Mouse (Mus musculus): Measurements from ENCODE around the gene Stxbp5l.
"Not testable (repeated sequence)": the region's sequence is repeated elsewhere in the genome, so short reads cannot be mapped to it uniquely, and the experiment has no call there.

Stxbp5l gene

DNA sequence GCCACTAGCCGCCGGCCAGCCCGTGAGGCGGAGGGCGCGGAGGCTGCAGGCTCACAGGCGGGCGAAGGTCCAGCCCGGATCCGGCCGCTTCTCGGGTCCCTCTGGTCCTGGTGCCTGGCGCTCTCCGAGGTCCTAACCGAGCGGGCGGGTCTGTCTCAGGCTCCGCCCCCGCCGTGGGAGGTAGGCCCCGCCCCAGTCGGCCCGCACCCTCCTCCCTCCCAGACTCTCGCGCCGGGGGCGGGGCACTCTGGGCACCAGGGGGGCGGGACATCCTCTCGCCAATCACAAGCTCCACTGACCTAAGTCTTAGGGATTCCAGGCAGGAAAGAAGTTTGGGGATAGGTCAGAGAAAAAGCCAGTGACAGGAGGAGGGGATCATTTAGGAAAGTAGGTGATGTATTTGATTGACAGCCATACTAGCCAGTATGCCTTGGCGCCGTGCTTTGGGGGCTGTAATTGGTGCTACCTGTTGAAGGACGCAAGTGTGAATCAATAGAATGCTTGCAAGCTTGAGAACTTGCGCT, at the start of gene Stxbp5l:
Gene Stxbp5l, minus strand, starts transcription at position 142 of the 524 bp plus-strand sequence.
- DNase-seq, result peak; percentile 93

GRCm38 (mm10) chr16:37433418-37434204, 48.8 kb upstream of the Stxbp5l start:
- DNase-seq, result peak; percentile 37

- DNase-seq, result no peak
Measured at GRCm38 (mm10) chr16:37425434-37425833, 40.7 kb upstream of the Stxbp5l start.

DNA sequence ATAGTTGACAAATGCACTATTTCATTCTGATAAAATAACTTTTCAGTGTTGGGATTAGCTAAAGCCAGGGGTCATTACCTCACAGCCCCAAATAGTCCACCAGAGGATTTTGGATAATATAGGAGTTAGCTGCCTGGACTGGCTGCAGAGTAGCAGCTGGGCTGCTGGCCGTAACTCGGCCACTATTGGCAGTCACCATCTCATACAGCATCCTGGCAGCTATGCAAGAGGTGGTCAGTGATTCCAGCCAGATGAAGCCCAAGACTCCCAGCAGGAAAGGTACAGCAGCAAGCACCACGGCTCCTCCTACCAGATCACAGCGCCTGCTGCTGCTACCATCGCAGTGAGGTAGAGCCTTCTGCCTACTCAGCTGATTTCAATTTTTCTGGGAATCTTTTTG, 38.1 kb upstream of the Stxbp5l start:
- DNase-seq, result no peak

- no peak for DNase-seq
Measured at GRCm38 (mm10) chr16:37421851-37422250, 37.1 kb upstream of the Stxbp5l start.

GRCm38 (mm10) chr16:37420512-37420911, 35.8 kb upstream of the Stxbp5l start:
- DNase-seq, result no peak

- DNase-seq, result no peak
Measured at GRCm38 (mm10) chr16:37405536-37405935, 20.8 kb upstream of the Stxbp5l start.

GRCm38 (mm10) chr16:37404922-37405321, 20.2 kb upstream of the Stxbp5l start:
- DNase-seq, result no peak

GRCm38 (mm10) chr16:37389964-37390363, 5.2 kb upstream of the Stxbp5l start:
- no peak for DNase-seq

DNA sequence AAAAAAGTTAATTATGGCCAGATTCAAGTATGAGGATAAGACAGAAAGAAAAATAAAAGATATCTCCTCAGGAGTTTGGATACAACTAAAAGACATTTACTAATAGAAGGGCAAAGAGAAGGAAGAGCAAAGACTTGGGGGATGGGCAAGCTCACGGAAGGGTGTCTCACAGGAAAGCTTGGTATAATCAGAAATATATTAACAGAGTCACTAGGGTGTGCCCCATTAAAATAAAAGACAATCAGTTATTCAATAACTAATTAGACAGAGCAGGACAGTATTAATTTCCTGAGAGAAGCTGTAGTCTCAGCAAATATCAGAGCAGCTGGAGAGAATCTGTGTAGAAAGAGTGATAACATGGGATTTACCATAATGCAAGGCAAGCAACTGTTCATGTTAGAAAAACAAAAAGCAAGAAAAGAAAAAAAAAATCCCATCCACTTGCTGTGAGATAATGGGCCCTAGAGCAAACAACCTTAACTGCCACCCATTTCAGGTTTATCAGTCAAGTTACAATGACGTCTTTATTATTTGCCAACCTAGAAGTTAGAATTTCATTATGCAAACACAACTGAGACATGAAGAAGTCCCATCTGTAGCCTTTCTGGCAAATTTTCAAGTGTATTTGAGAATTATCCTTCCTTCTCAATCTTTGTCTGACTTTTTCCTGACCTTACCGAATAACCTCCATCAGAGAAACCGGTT, 4.6 kb upstream of the Stxbp5l start:
- DNase-seq, result no peak

GRCm38 (mm10) chr16:37384369-37384768, 393 bp downstream of the Stxbp5l start:
- DNase-seq, result peak; percentile 65

- no peak for DNase-seq
Measured at GRCm38 (mm10) chr16:37383426-37383825, 1.3 kb downstream of the Stxbp5l start.

DNA sequence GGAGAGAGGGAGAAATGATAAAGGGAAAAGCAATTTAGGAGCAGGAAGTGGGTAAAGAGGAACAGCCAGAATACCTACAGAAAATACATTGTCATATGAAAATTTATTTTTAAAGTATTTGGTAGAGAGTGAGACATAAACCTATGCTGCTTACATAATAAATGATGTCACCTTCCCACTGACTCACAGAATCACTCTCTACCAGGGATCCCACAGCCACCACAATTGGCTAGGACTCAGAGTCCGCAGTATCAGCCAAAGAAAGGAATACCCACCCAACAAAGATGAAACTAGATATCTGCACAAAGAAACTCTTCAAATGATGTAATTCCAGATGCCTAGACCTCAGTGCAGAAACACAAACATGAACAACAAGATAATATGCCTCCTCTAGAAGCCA, 12.0 kb downstream of the Stxbp5l start:
- DNase-seq, result no peak

GRCm38 (mm10) chr16:37367426-37367825, 17.3 kb downstream of the Stxbp5l start:
- no peak for DNase-seq

GRCm38 (mm10) chr16:37363958-37364357, 20.8 kb downstream of the Stxbp5l start:
- DNase-seq, result no peak

DNA sequence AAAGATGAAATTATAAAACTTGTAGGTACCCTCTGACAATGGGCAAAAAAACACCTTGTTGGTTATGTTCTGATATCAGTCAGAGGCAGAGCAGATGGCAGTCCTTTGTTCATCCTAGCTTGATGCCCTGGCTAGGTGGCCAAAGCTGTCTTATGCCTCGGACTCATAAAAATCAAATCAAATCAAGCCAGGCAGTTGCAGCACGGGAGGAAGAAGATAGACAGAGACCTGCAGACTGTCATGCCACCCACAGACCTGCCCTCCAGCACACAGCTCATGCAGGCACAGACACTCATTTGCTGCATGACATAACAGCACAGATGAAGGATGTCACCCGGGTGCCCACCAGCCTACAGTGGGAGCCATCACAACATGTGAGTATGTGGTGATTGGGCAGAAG, 29.1 kb downstream of the Stxbp5l start:
- no peak for DNase-seq

DNA sequence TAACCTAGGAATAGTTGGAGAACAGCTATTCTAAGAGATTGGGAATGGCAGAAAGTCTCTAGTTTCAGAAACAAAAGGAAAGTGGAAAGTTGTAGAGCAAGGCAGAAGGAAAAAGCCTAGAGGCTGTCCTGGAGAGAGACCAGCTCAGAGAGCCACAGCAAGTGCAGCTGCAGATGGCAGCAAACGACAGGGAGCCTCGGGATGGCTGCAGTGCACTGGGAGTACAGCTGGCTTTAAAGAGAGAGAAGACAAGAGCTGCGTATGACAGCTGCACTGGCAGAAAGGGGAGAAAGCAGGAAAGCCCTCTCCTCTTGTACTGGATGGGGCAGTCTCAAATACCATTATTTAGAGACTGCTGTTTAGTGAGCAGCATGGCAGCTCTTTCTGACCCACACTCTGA, 37.7 kb downstream of the Stxbp5l start:
- DNase-seq, result peak; percentile 25

- no peak for DNase-seq
Measured at GRCm38 (mm10) chr16:37344960-37345359, 39.8 kb downstream of the Stxbp5l start.

DNA sequence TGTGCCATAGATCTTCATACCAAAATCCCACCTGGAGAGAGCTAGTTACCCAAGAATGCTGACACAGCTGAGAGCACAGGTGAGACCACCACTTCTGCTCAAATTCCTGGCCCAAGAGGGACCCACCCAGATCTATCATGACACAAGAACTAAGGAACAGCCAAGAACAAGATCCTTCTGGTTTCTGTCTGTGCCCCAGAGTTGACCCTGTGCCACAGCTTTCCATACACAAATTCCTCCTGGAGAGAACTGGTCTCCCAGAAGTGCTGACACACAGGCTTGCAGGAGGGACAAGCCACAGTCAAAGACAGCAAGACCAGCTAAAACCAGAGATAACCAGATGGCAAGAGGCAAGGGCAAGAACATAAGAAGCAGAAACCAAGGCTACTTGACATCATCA, 43.3 kb downstream of the Stxbp5l start:
- DNase-seq, result not testable (repeated sequence)

DNA sequence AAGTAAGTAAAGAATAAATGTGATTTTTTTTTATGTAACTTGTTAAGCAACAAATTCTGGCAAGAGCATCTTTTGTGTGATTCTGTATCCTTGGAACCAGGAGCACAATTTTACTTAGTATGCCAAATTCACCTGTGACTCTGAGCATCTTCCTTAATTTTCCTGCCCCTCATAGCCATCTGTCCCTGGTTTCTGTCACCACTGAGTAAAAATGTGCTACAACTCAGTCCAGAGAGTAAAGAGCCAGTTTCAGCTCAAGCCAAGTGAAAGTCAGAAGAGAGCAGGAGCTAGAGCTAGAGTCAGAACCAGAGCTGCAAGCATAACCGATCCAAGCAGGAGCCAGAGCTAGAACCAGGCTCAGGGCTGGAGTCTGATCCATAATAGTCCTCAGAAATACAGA, 46.6 kb downstream of the Stxbp5l start:
- no peak for DNase-seq

DNA sequence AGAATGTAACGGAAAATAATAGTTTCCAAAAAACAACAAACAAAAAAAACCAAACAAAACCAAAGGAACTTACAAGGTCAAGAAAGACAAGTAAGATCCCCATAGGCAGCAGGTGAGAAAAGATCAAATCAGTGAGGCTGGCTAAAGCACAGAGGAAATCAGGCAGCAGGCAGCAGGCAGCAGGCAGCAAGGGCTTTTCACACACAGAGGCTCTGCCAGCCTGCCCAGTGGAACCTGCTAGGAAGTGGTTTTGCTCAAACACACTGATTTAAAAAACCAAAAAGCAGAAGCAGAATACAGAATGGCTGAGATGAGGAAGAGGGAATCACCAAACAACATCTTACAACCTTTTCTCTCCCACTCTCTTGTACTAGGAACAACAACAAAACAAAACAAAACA, 47.2 kb downstream of the Stxbp5l start:
- DNase-seq, result no peak

DNA sequence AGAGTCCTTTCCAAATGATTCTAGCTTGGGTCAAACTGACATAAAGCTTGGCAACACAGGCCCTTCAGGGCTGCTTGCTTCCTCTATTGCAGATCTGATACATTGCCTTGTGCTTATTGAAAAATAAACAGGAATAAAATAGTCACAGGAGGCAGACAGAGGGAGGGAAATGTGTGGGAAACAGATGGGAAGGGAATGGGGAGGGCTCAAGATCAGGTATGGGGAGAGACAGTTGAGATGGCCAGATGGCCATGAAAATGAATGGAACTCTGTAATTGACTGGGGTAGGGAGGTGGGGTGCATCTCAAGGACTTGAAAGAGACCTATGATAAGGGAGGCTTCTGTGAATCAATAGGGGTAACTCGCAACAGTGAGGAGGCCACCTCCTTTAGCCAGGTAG, 80.3 kb downstream of the Stxbp5l start:
- DNase-seq, result no peak

DNA sequence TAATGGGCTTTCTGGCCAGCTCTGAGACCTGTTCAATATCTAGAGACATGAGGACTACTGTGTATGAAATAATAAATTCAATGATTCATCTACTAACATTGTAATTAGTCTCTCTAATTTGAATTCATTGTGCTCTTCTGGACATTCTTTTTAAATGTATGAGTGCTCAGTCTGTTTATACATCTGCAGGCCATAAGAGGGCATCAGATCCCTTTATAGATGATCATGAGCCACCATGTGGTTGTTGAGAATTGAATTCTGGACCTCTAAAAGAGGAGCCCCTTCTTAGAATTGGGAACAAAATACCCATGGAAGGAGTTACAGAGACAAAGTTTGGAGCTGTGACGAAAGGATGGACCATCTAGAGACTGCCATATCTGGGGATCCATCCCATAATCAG, 92.2 kb downstream of the Stxbp5l start:
- no peak for DNase-seq

DNA sequence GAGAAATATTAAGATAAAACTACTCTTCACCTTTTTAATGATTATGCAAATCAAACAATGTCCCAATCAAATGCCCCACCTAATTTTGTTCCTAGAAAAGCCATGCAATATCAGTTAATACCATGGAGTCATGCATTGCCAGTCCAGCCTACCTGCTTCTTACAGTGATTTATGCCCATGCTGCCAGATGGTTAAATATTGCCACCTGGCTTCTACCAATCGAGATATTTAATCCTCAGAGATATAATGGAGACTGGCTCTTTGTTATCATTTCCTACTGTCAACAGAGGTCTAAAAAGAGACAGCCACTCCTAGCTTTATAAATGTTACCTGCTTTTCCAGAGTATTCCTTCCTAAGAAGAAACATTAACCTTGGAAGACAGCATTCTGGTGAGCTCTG, 104.6 kb downstream of the Stxbp5l start:
- no peak for DNase-seq

Data from right cerebral cortex, postnatal 14 days (tissue).